Mouse (Mus musculus): Measurements from ENCODE around the gene Smim6. TPM values are rescaled to one million over a fixed set of nuclear protein-coding genes. Genes with fewer than 3 reads are reported as not detected.

The Smim6 gene
- total RNA-seq, 1 experiment, result 0.45 TPM

- H3K27ac ChIP-seq (ENCODE audit: insufficient read depth, low read depth, low read length, poor library complexity, severe bottlenecking), result no peak overlapping the region
- no peak for DNase-seq (ENCODE audit: low read depth, low spot score)
- H3K9me3 ChIP-seq (ENCODE audit: control insufficient read depth, insufficient read depth, low read depth, low read length), result no peaks in the 10 kb centered on the region
- in situ Hi-C loops (cut with MboI; ENCODE audit: low sequenced_read_pairs in 2 of 2, unreplicated experiment in 2 of 2), result no loop called here
- H3K9ac ChIP-seq (ENCODE audit: insufficient read depth, low read depth, low read length, poor library complexity, severe bottlenecking), result no peak overlapping the region
- peaks cover under 1% of the 10 kb centered on the region; the same call in 1 of the 2 replicates for H3K36me3 ChIP-seq (ENCODE audit: control insufficient read depth, insufficient read depth, low read length, poor library complexity, severe bottlenecking)
- no peak overlapping the region for H3K4me3 ChIP-seq (ENCODE audit: insufficient read depth in 1 of 2, low read depth in 1 of 2, low read length in 2 of 2, poor library complexity in 1 of 2, severe bottlenecking in 1 of 2)
- 0 out of 4 replicates have a peak, but pooled peaks cover 0 to 5% of the 10 kb centered on the region in 2 experiments for H3K4me1 ChIP-seq (ENCODE audit: control insufficient read depth in 2 of 2, insufficient read depth in 2 of 2, low read length in 2 of 2, poor library complexity in 1 of 2)
- no peak for TF ChIP-seq CHD2 (IDR thresholded peaks at IDR 0.05; ENCODE audit: low read depth, low read length)
- TF ChIP-seq ZC3H11A (IDR thresholded peaks at IDR 0.05; ENCODE audit: borderline replicate concordance, low read depth, low read length), result no peak
- no peak for TF ChIP-seq HCFC1 (IDR thresholded peaks at IDR 0.05; ENCODE audit: borderline replicate concordance, insufficient read depth, low read length)
- no peak for TF ChIP-seq MAFK (IDR thresholded peaks at IDR 0.05; ENCODE audit: insufficient read depth, low read depth, low read length)
- TF ChIP-seq ZNF384 (IDR thresholded peaks at IDR 0.05; ENCODE audit: low read depth, low read length), result no peak
These were observed 669 bp upstream of the Smim6 start for GRCm38 (mm10) chr11:115911134-115911561.

- Histone ChIP-seq H3K36me3 (ENCODE audit: control insufficient read depth, insufficient read depth, low read length, poor library complexity, severe bottlenecking) (peaks cover 5% of the 10 kb centered on the region; the same call in 1 of the 2 replicates), H3K9me3 (ENCODE audit: control insufficient read depth, insufficient read depth, low read depth, low read length) (no peaks in the 10 kb centered on the region), H3K4me1 (ENCODE audit: control insufficient read depth in 2 of 2, insufficient read depth in 2 of 2, low read length in 2 of 2, poor library complexity in 1 of 2) (peaks cover 0 to 5% of the 10 kb centered on the region in 2 experiments; a peak in 1 of 4 replicates), H3K4me3 (ENCODE audit: insufficient read depth in 1 of 2, low read depth in 1 of 2, low read length in 2 of 2, poor library complexity in 1 of 2, severe bottlenecking in 1 of 2) (no peak overlapping the region), H3K9ac (ENCODE audit: insufficient read depth, low read depth, low read length, poor library complexity, severe bottlenecking) (no peak overlapping the region), H3K27ac (ENCODE audit: insufficient read depth, low read depth, low read length, poor library complexity, severe bottlenecking) (no peak overlapping the region)
- in situ Hi-C loops (cut with MboI; ENCODE audit: low sequenced_read_pairs in 2 of 2, unreplicated experiment in 2 of 2), result no loop called here
- no peak for DNase-seq (ENCODE audit: low read depth, low spot score)
- TF ChIP-seq ZC3H11A (IDR thresholded peaks at IDR 0.05; ENCODE audit: borderline replicate concordance, low read depth, low read length) (no peak), ZNF384 (IDR thresholded peaks at IDR 0.05; ENCODE audit: low read depth, low read length) (no peak; the same call in 1 of the 2 replicates), HCFC1 (IDR thresholded peaks at IDR 0.05; ENCODE audit: borderline replicate concordance, insufficient read depth, low read length) (no peak), CHD2 (IDR thresholded peaks at IDR 0.05; ENCODE audit: low read depth, low read length) (no peak)
These were observed 4.8 kb downstream of the Smim6 start for GRCm38 (mm10) chr11:115916579-115916978.

GRCm38 (mm10) chr11:115918637-115919036 is 6.8 kb downstream of the Smim6 start:
- H3K9me3 ChIP-seq (ENCODE audit: control insufficient read depth, insufficient read depth, low read depth, low read length), result no peaks in the 10 kb centered on the region
- H3K9ac ChIP-seq (ENCODE audit: insufficient read depth, low read depth, low read length, poor library complexity, severe bottlenecking), result no peak overlapping the region
- H3K36me3 ChIP-seq (ENCODE audit: control insufficient read depth, insufficient read depth, low read length, poor library complexity, severe bottlenecking), result peaks cover 11% of the 10 kb centered on the region
- H3K4me3 ChIP-seq (ENCODE audit: insufficient read depth in 1 of 2, low read depth in 1 of 2, low read length in 2 of 2, poor library complexity in 1 of 2, severe bottlenecking in 1 of 2), result no peak overlapping the region
- no peaks in the 10 kb centered on the region; a peak in 1 of 4 replicates for H3K4me1 ChIP-seq (ENCODE audit: control insufficient read depth in 2 of 2, insufficient read depth in 2 of 2, low read length in 2 of 2, poor library complexity in 1 of 2)
- in situ Hi-C loops (cut with MboI; ENCODE audit: low sequenced_read_pairs in 2 of 2, unreplicated experiment in 2 of 2), result no loop called here
- DNase-seq (ENCODE audit: low read depth, low spot score), result no peak
- no peak for TF ChIP-seq ZNF384 (IDR thresholded peaks at IDR 0.05; ENCODE audit: low read depth, low read length)
- TF ChIP-seq ZC3H11A (IDR thresholded peaks at IDR 0.05; ENCODE audit: borderline replicate concordance, low read depth, low read length), result no peak
- TF ChIP-seq MAFK (IDR thresholded peaks at IDR 0.05; ENCODE audit: insufficient read depth, low read depth, low read length), result no peak
- TF ChIP-seq CHD2 (IDR thresholded peaks at IDR 0.05; ENCODE audit: low read depth, low read length), result no peak
- TF ChIP-seq HCFC1 (IDR thresholded peaks at IDR 0.05; ENCODE audit: borderline replicate concordance, insufficient read depth, low read length), result no peak
- H3K27ac ChIP-seq (ENCODE audit: insufficient read depth, low read depth, low read length, poor library complexity, severe bottlenecking), result no peak overlapping the region

- Histone ChIP-seq H3K9me3 (ENCODE audit: control insufficient read depth, insufficient read depth, low read depth, low read length) (no peaks in the 10 kb centered on the region), H3K9ac (ENCODE audit: insufficient read depth, low read depth, low read length, poor library complexity, severe bottlenecking) (no peak overlapping the region), H3K4me3 (ENCODE audit: insufficient read depth in 1 of 2, low read depth in 1 of 2, low read length in 2 of 2, poor library complexity in 1 of 2, severe bottlenecking in 1 of 2) (no peak overlapping the region), H3K4me1 (ENCODE audit: control insufficient read depth in 2 of 2, insufficient read depth in 2 of 2, low read length in 2 of 2, poor library complexity in 1 of 2) (no peaks in the 10 kb centered on the region; a peak in 1 of 4 replicates), H3K36me3 (ENCODE audit: control insufficient read depth, insufficient read depth, low read length, poor library complexity, severe bottlenecking) (peaks cover 15% of the 10 kb centered on the region), H3K27ac (ENCODE audit: insufficient read depth, low read depth, low read length, poor library complexity, severe bottlenecking) (no peak overlapping the region)
- DNase-seq (ENCODE audit: low read depth, low spot score), result no peak
- in situ Hi-C loops (cut with MboI; ENCODE audit: low sequenced_read_pairs in 2 of 2, unreplicated experiment in 2 of 2), result no loop called here
- no peak for TF ChIP-seq ZNF384 (IDR thresholded peaks at IDR 0.05; ENCODE audit: low read depth, low read length)
- no peak for TF ChIP-seq HCFC1 (IDR thresholded peaks at IDR 0.05; ENCODE audit: borderline replicate concordance, insufficient read depth, low read length)
- no peak for TF ChIP-seq MAFK (IDR thresholded peaks at IDR 0.05; ENCODE audit: insufficient read depth, low read depth, low read length)
- no peak for TF ChIP-seq CHD2 (IDR thresholded peaks at IDR 0.05; ENCODE audit: low read depth, low read length)
- TF ChIP-seq ZC3H11A (IDR thresholded peaks at IDR 0.05; ENCODE audit: borderline replicate concordance, low read depth, low read length), result no peak
These were observed 7.3 kb downstream of the Smim6 start for GRCm38 (mm10) chr11:115919073-115919472.
